Comparison of ENCODE assay signal across 18 mouse cellular contexts in genomic region chr16:30207111-30207828, GRCm38 (mm10).
DNase-seq lines count a peak whose midpoint lies in the region; ATAC-seq and TF ChIP-seq lines count a peak whose summit lies in the region.
"Had no signal": no experiment of that assay in that cellular context is flagged by ENCODE, and none has a peak within 500 bp of the region (broad histone marks: within the 10 kb centered on the region; RNA-seq: fewer than 3 reads in every experiment).

No protein-coding gene starts in this region.

- no peaks in the 10 kb centered on the region for H3K27me3 ChIP-seq in liver, adult 2 months (ENCODE audit: control insufficient read depth, insufficient read depth, low read length)
- H3K27me3 ChIP-seq in liver, embryonic 12.5 days (replicated peaks) = peaks cover 35% of the 10 kb centered on the region
- H3K27me3 ChIP-seq: limb, embryonic 12.5 days; lung, embryonic 15.5 days; stomach, embryonic 15.5 days had no signal

- no peaks in the 10 kb centered on the region for H3K79me2 ChIP-seq in liver, adult 2 months (ENCODE audit: control insufficient read depth, insufficient read depth, low read length)

- H3K36me3 ChIP-seq in liver, adult 2 months (ENCODE audit: control insufficient read depth, insufficient read depth, low read length) = no peaks in the 10 kb centered on the region
- H3K36me3 ChIP-seq in liver, embryonic 12.5 days = no peaks in the 10 kb centered on the region
- H3K36me3 ChIP-seq: hindbrain, embryonic 15.5 days; limb, embryonic 12.5 days; lung, embryonic 15.5 days; stomach, embryonic 15.5 days had no signal

- no peak for DNase-seq in gastrocnemius, adult 2 months
- DNase-seq in gastrocnemius, postnatal 25 days = no peak
- no peak for DNase-seq in liver, adult 2 months (ENCODE audit: extremely low read depth, low read depth, low spot score)
- peak; percentile 29 to 38 for DNase-seq in B cell, adult 2 months
- peak; percentile 79 for DNase-seq in ZHBTc4 (ENCODE audit: low read depth, low spot score)
- no peak for DNase-seq in cerebellum, adult 9-11 months
- DNase-seq in left cerebral cortex, postnatal 4 days = no peak
- DNase-seq: adrenal gland, postnatal 36 days; cerebellum, adult 8-10 months; gastrocnemius, postnatal 10 days; heart, postnatal 10 days; kidney, adult 8-10 months; midbrain, embryonic 14.5 days had no signal

- peaks cover 2% of the 10 kb centered on the region; the same call in 1 of the 2 replicates for H3K4me1 ChIP-seq in liver, adult 2 months (ENCODE audit: control insufficient read depth, insufficient read depth, low read length)
- H3K4me1 ChIP-seq in liver, embryonic 12.5 days = no peaks in the 10 kb centered on the region

- no peak for ATAC-seq in liver, embryonic 12.5 days

- H3K9ac ChIP-seq in liver, adult 2 months (ENCODE audit: low read depth, low read length) = no peak overlapping the region
- H3K9ac ChIP-seq in liver, embryonic 12.5 days = no peak overlapping the region
- H3K9ac ChIP-seq: hindbrain, embryonic 15.5 days; limb, embryonic 12.5 days; lung, embryonic 15.5 days; stomach, embryonic 15.5 days had no signal

- H3K4me2 ChIP-seq in liver, embryonic 12.5 days = no peak overlapping the region
- H3K4me2 ChIP-seq: hindbrain, embryonic 15.5 days; limb, embryonic 12.5 days; lung, embryonic 15.5 days; stomach, embryonic 15.5 days had no signal

- peak; percentile 26; the same call in 1 of the 2 replicates for TF ChIP-seq CTCF in gastrocnemius, adult 2 months (IDR thresholded peaks at IDR 0.05)
- TF ChIP-seq CTCF in liver, adult 2 months (IDR thresholded peaks at IDR 0.05; ENCODE audit: low read depth, low read length) = peak; percentile 30

- 92% methylated on average over 11 of the region's 11 CpGs for WGBS in liver, adult 2 months
- 68% methylated on average over 11 of the region's 11 CpGs for WGBS in liver, embryonic 12.5 days (ENCODE audit: insufficient replicate concordance)

- H3K27ac ChIP-seq in gastrocnemius, adult 2 months = no peak overlapping the region
- H3K27ac ChIP-seq in liver, adult 2 months (replicated peaks; ENCODE audit: insufficient read depth, low read depth, low read length) = no peak overlapping the region
- no peak overlapping the region for H3K27ac ChIP-seq in liver, embryonic 12.5 days
- H3K27ac ChIP-seq: hindbrain, embryonic 15.5 days; limb, embryonic 12.5 days; lung, embryonic 15.5 days; stomach, embryonic 15.5 days had no signal

- peaks cover 3% of the 10 kb centered on the region; the same call in 1 of the 2 replicates for H3K9me3 ChIP-seq in liver, embryonic 12.5 days (replicated peaks)
- H3K9me3 ChIP-seq: hindbrain, embryonic 15.5 days; lung, embryonic 15.5 days; stomach, embryonic 15.5 days had no signal

- H3K4me3 ChIP-seq in gastrocnemius, adult 2 months = no peak overlapping the region
- H3K4me3 ChIP-seq in liver, adult 2 months (ENCODE audit: insufficient read depth, low read depth, low read length) = no peak overlapping the region
- H3K4me3 ChIP-seq in liver, embryonic 12.5 days = no peak overlapping the region
- H3K4me3 ChIP-seq: hindbrain, embryonic 15.5 days; limb, embryonic 12.5 days; lung, embryonic 15.5 days; stomach, embryonic 15.5 days had no signal

- intact Hi-C loops in gastrocnemius, adult 2 months (cut with DNase I) = no loop called here
- intact Hi-C loops in left cerebral cortex, postnatal 4 days (cut with DNase I) = no loop called here

- no peak for TF ChIP-seq POLR2A in liver, adult 2 months (IDR thresholded peaks at IDR 0.05; ENCODE audit: extremely low read depth, insufficient read depth, low read length)

Comparison
In these comparisons a context has a peak if more than half of its experiments do, and no peak if none do; other contexts are left out.
1. DNase-seq: peak in B cell, adult 2 months (2 of 2) and ZHBTc4 (single experiment); none in gastrocnemius, adult 2 months (single experiment), gastrocnemius, postnatal 25 days (single experiment), liver, adult 2 months (single experiment), cerebellum, adult 9-11 months (single experiment) and left cerebral cortex, postnatal 4 days (single experiment).